In genomic region chr2:155515941-155516340, GRCm38 (mm10) we compare ENCODE assay signal across 9 mouse cellular contexts. TPM values are rescaled to one million over a fixed set of nuclear protein-coding genes. Genes with fewer than 3 reads are reported as not detected.
A peak's percentile ranks its signal among the peaks of the same experiment; 100 is the strongest.
DNase-seq lines count a peak whose midpoint lies in the region; ATAC-seq and TF ChIP-seq lines count a peak whose summit lies in the region.
"Had no signal": no experiment of that assay in that cellular context is flagged by ENCODE, and none has a peak within 500 bp of the region (broad histone marks: within the 10 kb centered on the region; RNA-seq: fewer than 3 reads in every experiment).

No protein-coding gene starts in this region.

- in situ Hi-C loops in CH12.LX (cut with MboI; ENCODE audit: low pct_ligation_motif_present, low pct_unique_long_range_greater_than_20kb, low sequenced_read_pairs), result loop anchor here (5.0 to 25.0 kb wide), 3 partner anchors 76 to 246 kb away; partner anchors contain the start of genes Gss and Procr

- no peaks in the 10 kb centered on the region for H3K79me2 ChIP-seq in CH12.LX (replicated peaks; ENCODE audit: control insufficient read depth, extremely low read depth, insufficient read depth, poor library complexity, severe bottlenecking)

- dilution Hi-C loops in CH12.LX (cut with MboI; ENCODE audit: extremely low pct_ligation_motif_present, extremely low pct_unique_long_range_greater_than_20kb, low sequenced_read_pairs), result no loop called here

- no peak overlapping the region for H3K4me3 ChIP-seq in heart, embryonic 11.5 days (ENCODE audit: low read depth, low read length)
- H3K4me3 ChIP-seq in CH12.LX (replicated peaks in 1 of 3; ENCODE audit: low read depth in 2 of 3, low read length in 2 of 3, poor library complexity in 1 of 3), result no peak overlapping the region

- H3K27ac ChIP-seq in heart, embryonic 11.5 days (ENCODE audit: low read depth, low read length), result no peak overlapping the region
- H3K27ac ChIP-seq in CH12.LX (ENCODE audit: insufficient read depth, low read depth), result no peak overlapping the region
- H3K27ac ChIP-seq: hindbrain, embryonic 15.5 days had no signal

- TF ChIP-seq RAD21 in CH12.LX (IDR thresholded peaks at IDR 0.05; ENCODE audit: low read depth, low read length), result peak; percentile 94

- peaks cover 9% of the 10 kb centered on the region for H3K4me1 ChIP-seq in heart, embryonic 11.5 days (ENCODE audit: control insufficient read depth, insufficient read depth, low read length)
- H3K4me1 ChIP-seq in CH12.LX (ENCODE audit: control insufficient read depth in 1 of 2, insufficient read depth in 2 of 2), result peaks cover 5 to 21% of the 10 kb centered on the region in 2 experiments; a peak in 3 of 4 replicates

- TF ChIP-seq CTCF in CH12.LX (conservative IDR thresholded peaks at IDR 0.05 in 1 of 2, IDR thresholded peaks at IDR 0.05 in 1 of 2; ENCODE audit: low read depth in 2 of 2, low read length in 2 of 2), result peak; percentile 95 to 96
- peak; percentile 90; the same call in 1 of the 2 replicates for TF ChIP-seq CTCF in brain, embryonic 14.5 days (IDR thresholded peaks at IDR 0.05; ENCODE audit: borderline replicate concordance, extremely low read depth, insufficient read depth, insufficient read length)

- H3K9ac ChIP-seq in heart, embryonic 11.5 days (ENCODE audit: low read depth, low read length), result no peak overlapping the region
- H3K9ac ChIP-seq in CH12.LX (ENCODE audit: insufficient read depth, low read depth), result no peak overlapping the region
- H3K9ac ChIP-seq: hindbrain, embryonic 15.5 days had no signal

- peak; percentile 77 to 89 for DNase-seq in heart, adult 18-20 months
- DNase-seq in CH12.LX (ENCODE audit: extremely low read depth), result peak; percentile 54
- DNase-seq in brain, embryonic 14.5 days (ENCODE audit: low read depth), result peak; percentile 83
- peak; percentile 25 to 28 for DNase-seq in gastrocnemius, adult 8-10 months (ENCODE audit: low spot score in 2 of 2)
- peak; percentile 89 for DNase-seq in layer of hippocampus, adult 9-10 months (ENCODE audit: low spot score)
- peak; percentile 34 to 76 for DNase-seq in lung, postnatal 4 days
- DNase-seq in testis, postnatal 14 days (ENCODE audit: low spot score), result peak; percentile 44

- H3K9me3 ChIP-seq in heart, embryonic 11.5 days (replicated peaks; ENCODE audit: control insufficient read depth, low read length), result no peaks in the 10 kb centered on the region
- H3K9me3 ChIP-seq in CH12.LX (replicated peaks; ENCODE audit: low read length), result no peaks in the 10 kb centered on the region
- H3K9me3 ChIP-seq: hindbrain, embryonic 15.5 days had no signal

- no peak overlapping the region for H3K4me2 ChIP-seq in heart, embryonic 11.5 days
- no peak overlapping the region for H3K4me2 ChIP-seq in CH12.LX (ENCODE audit: insufficient read depth, low read depth, poor library complexity, severe bottlenecking)

- ATAC-seq in heart, embryonic 11.5 days (replicated peaks; ENCODE audit: insufficient number of reproducible peaks, low FRiP score, low TSS enrichment), result no peak

- WGBS in heart, embryonic 11.5 days (ENCODE audit: insufficient replicate concordance), result 0% methylated on average over 1 of the region's 1 CpGs

- H3K36me3 ChIP-seq in heart, embryonic 11.5 days (ENCODE audit: control insufficient read depth, insufficient read depth, low read length), result no peaks in the 10 kb centered on the region
- H3K36me3 ChIP-seq in CH12.LX (replicated peaks in 1 of 2; ENCODE audit: control insufficient read depth in 1 of 2, insufficient read depth in 1 of 2, low read length in 1 of 2), result no peaks in the 10 kb centered on the region
- H3K36me3 ChIP-seq: hindbrain, embryonic 15.5 days had no signal

- peaks cover 16% of the 10 kb centered on the region for H3K27me3 ChIP-seq in heart, embryonic 11.5 days (ENCODE audit: control insufficient read depth, insufficient read depth, low read length)
- peaks cover 38% of the 10 kb centered on the region for H3K27me3 ChIP-seq in CH12.LX (replicated peaks)
- H3K27me3 ChIP-seq: hindbrain, embryonic 15.5 days had no signal

- TF ChIP-seq EP300 in CH12.LX (IDR thresholded peaks at IDR 0.05; ENCODE audit: low read length), result no peak

- TF ChIP-seq POLR2A in CH12.LX (IDR thresholded peaks at IDR 0.05; ENCODE audit: low read depth, low read length), result no peak
- TF ChIP-seq POLR2A in brain, embryonic 14.5 days (IDR thresholded peaks at IDR 0.05; ENCODE audit: borderline replicate concordance, extremely low read depth, insufficient read depth, insufficient read length, poor library complexity, severe bottlenecking), result no peak

TF ChIP-seq in CH12.LX, 34 proteins besides CTCF, POLR2A, EP300 and RAD21:
- TF ChIP-seq MXI1 (IDR thresholded peaks at IDR 0.05; ENCODE audit: low read depth, low read length) (no peak), CHD2 (IDR thresholded peaks at IDR 0.05; ENCODE audit: low read length) (no peak), JUN (IDR thresholded peaks at IDR 0.05; ENCODE audit: insufficient read depth, low read depth, low read length) (no peak), NELFE (IDR thresholded peaks at IDR 0.05; ENCODE audit: low read depth, low read length) (no peak), BHLHE40 (IDR thresholded peaks at IDR 0.05; ENCODE audit: low read depth, low read length) (no peak), SIN3A (IDR thresholded peaks at IDR 0.05; ENCODE audit: low read length) (peak; percentile 46; the same call in 1 of the 2 replicates), SMC3 (IDR thresholded peaks at IDR 0.05; ENCODE audit: low read depth, low read length) (peak; percentile 97), HCFC1 (IDR thresholded peaks at IDR 0.05; ENCODE audit: low read depth, low read length) (no peak), JUND (conservative IDR thresholded peaks at IDR 0.05; ENCODE audit: low read depth, low read length) (no peak), RCOR1 (conservative IDR thresholded peaks at IDR 0.05; ENCODE audit: low read depth, low read length) (no peak), ZC3H11A (IDR thresholded peaks at IDR 0.05; ENCODE audit: low read depth, low read length) (peak; percentile 67; the same call in 1 of the 2 replicates), MEF2A (IDR thresholded peaks at IDR 0.05; ENCODE audit: borderline replicate concordance, low read depth, low read length) (no peak), ZMIZ1 (IDR thresholded peaks at IDR 0.05; ENCODE audit: low read depth, low read length) (no peak), UBTF (IDR thresholded peaks at IDR 0.05; ENCODE audit: low read depth, low read length) (no peak), IRF4 (IDR thresholded peaks at IDR 0.05; ENCODE audit: low read depth, low read length) (no peak), ETS1 (conservative IDR thresholded peaks at IDR 0.05; ENCODE audit: low read depth, low read length) (no peak)

RNA-seq across cellular contexts. Expression of gene Acss2, which starts 1.8 kb away (rescaled TPM):
- 10 to 100 TPM; 32.1 to 42.2 TPM for total RNA-seq in heart, adult 18-20 months (2021)
- polyA plus RNA-seq in heart, embryonic 11.5 days (2014; fragmentation: Nextera tagmentation; extraction: Ambion mirVana), result 11.5 and 12.9 TPM in 2 replicates
- total RNA-seq in CH12.LX (2012; rRNA removed) (5.6 and 10.0 TPM in 2 replicates), CH12.LX (2014; rRNA removed) (8.6 and 11.0 TPM in 2 replicates)
- 3.0 and 3.4 TPM in 2 replicates for polyA plus RNA-seq in CH12.LX (2012; ENCODE audit: insufficient read length, low read depth)
- polyA plus RNA-seq in brain, embryonic 14.5 days (2012; rRNA removed), result 26.5 and 29.5 TPM in 2 replicates
- total RNA-seq in gastrocnemius, adult 8-10 months (2022), result 10 to 100 TPM; 25.7 to 34.5 (median 30.1) TPM

RNA-seq across cellular contexts. Expression of gene Ggt7, which starts 2.1 kb away (rescaled TPM):
- under 1 TPM; 0.52 to 0.59 TPM for total RNA-seq in heart, adult 18-20 months (2021)
- 1.1 and 1.6 TPM in 2 replicates for polyA plus RNA-seq in heart, embryonic 11.5 days (2014; fragmentation: Nextera tagmentation; extraction: Ambion mirVana)
- total RNA-seq in CH12.LX (2012; rRNA removed), result 11.4 and 16.5 TPM in 2 replicates
- 1.7 and 2.5 TPM in 2 replicates for total RNA-seq in CH12.LX (2014; rRNA removed)
- polyA plus RNA-seq in CH12.LX (2012; ENCODE audit: insufficient read length, low read depth), result 1.7 and 2.9 TPM in 2 replicates
- polyA plus RNA-seq in brain, embryonic 14.5 days (2012; rRNA removed), result 160 and 237 TPM in 2 replicates
- 1 to 10 TPM in 2 of 4 experiments, under 1 TPM in 2; 0.75 to 1.4 (median 1.1) TPM for total RNA-seq in gastrocnemius, adult 8-10 months (2022)

RNA-seq across cellular contexts. Expression of gene Ncoa6, which starts 42.2 kb away (rescaled TPM):
- 10 to 100 TPM; 20.6 to 23.4 TPM for total RNA-seq in heart, adult 18-20 months (2021)
- 18.5 and 24.5 TPM in 2 replicates for polyA plus RNA-seq in heart, embryonic 11.5 days (2014; fragmentation: Nextera tagmentation; extraction: Ambion mirVana)
- 5.9 and 6.2 TPM in 2 replicates for total RNA-seq in CH12.LX (2012; rRNA removed)
- total RNA-seq in CH12.LX (2014; rRNA removed), result 5.2 and 5.4 TPM in 2 replicates
- polyA plus RNA-seq in CH12.LX (2012; ENCODE audit: insufficient read length, low read depth), result 17.0 and 20.6 TPM in 2 replicates
- 56.8 and 75.2 TPM in 2 replicates for polyA plus RNA-seq in brain, embryonic 14.5 days (2012; rRNA removed)
- total RNA-seq in gastrocnemius, adult 8-10 months (2022), result 10 to 100 TPM; 11.4 to 13.3 (median 12.8) TPM

Comparison
In these comparisons a context has a peak if more than half of its experiments do, and no peak if none do; other contexts are left out.
1. DNase-seq: peak in every context shown above with its lines; median percentile 89 in layer of hippocampus, adult 9-10 months; 83 in heart, adult 18-20 months; 83 in brain, embryonic 14.5 days; 55 in lung, postnatal 4 days; 54 in CH12.LX; 44 in testis, postnatal 14 days; 26 in gastrocnemius, adult 8-10 months.